Mouse (Mus musculus) myocyte (in vitro differentiated cells): Measurements from ENCODE around the gene P2ry6. TPM values are rescaled to one million over a fixed set of nuclear protein-coding genes. Genes with fewer than 3 reads are reported as not detected.

Experiments used
- H3K27me3 ChIP-seq: one replicate; pipeline ENCODE4 v1.6.1; 2011; ENCODE audit not compliant: control insufficient read depth, insufficient read depth, insufficient read length
- H3K36me3 ChIP-seq: one replicate; pipeline ENCODE4 v1.6.1; 2011; ENCODE audit not compliant: control insufficient read depth, insufficient read depth
- H3K4me2 ChIP-seq: one replicate; pipeline ENCODE4 v1.6.1; 2011; ENCODE audit warnings: low read depth, control low read depth
- H3K4me3 ChIP-seq: one replicate; pipeline ENCODE4 v1.5.1; 2011; ENCODE audit warnings: mild to moderate bottlenecking, control low read depth, moderate library complexity
- H3K79me2 ChIP-seq: one replicate; pipeline ENCODE4 v1.6.1; 2011; ENCODE audit not compliant: control insufficient read depth, insufficient read depth
- H3ac ChIP-seq: one replicate; pipeline ENCODE4 v1.6.1; 2011; ENCODE audit not compliant: control insufficient read depth, insufficient read length
- CEBPB ChIP-seq: IDR thresholded peaks from 2 replicates; pipeline ENCODE4 v1.6.1; 2011; ENCODE audit warnings: mild to moderate bottlenecking, moderate library complexity; ENCODE audit not compliant: poor library complexity, insufficient read depth, severe bottlenecking
- E2F4 ChIP-seq: IDR thresholded peaks from one replicate; pipeline ENCODE4 v1.6.1; 2011; ENCODE audit warnings: mild to moderate bottlenecking, control low read depth, moderate library complexity; ENCODE audit not compliant: insufficient read depth
- MAX ChIP-seq: IDR thresholded peaks from one replicate; pipeline ENCODE4 v1.6.1; 2011; ENCODE audit warnings: low read depth, mild to moderate bottlenecking, control low read depth
- MYOD1 ChIP-seq, 3 experiments: IDR thresholded peaks; one replicate each; pipeline ENCODE4 v1.6.1; 2011; ENCODE audit warnings: control low read depth in 2 of 3, low read depth in 2 of 3, mild to moderate bottlenecking in 2 of 3, moderate library complexity in 1 of 3; ENCODE audit not compliant: insufficient read length in 2 of 3, control insufficient read depth in 1 of 3
- MYOG ChIP-seq, 3 experiments: IDR thresholded peaks; one replicate each; pipeline ENCODE4 v1.6.1; 2011; ENCODE audit warnings: control low read depth in 2 of 3, low read depth in 2 of 3, mild to moderate bottlenecking in 2 of 3; ENCODE audit not compliant: insufficient read length in 2 of 3, control insufficient read depth in 1 of 3, insufficient read depth in 1 of 3
- POLR2A ChIP-seq: IDR thresholded peaks from one replicate; pipeline ENCODE4 v1.6.1; 2011; ENCODE audit warnings: low read depth, mild to moderate bottlenecking, control low read depth, moderate library complexity; ENCODE audit not compliant: insufficient read length
- POLR2AphosphoS2 ChIP-seq: IDR thresholded peaks from one replicate; pipeline ENCODE4 v1.6.1; 2011; ENCODE audit warnings: low read depth, control low read depth; ENCODE audit not compliant: insufficient read length
- REST ChIP-seq: IDR thresholded peaks from one replicate; pipeline ENCODE4 v1.6.1; 2011; ENCODE audit warnings: mild to moderate bottlenecking, control low read depth, moderate library complexity; ENCODE audit not compliant: insufficient read depth, insufficient read length
- SRF ChIP-seq: IDR thresholded peaks from one replicate; pipeline ENCODE4 v1.6.1; 2011; ENCODE audit warnings: low read depth; ENCODE audit not compliant: control insufficient read depth, insufficient read length
- TCF12 ChIP-seq: IDR thresholded peaks from one replicate; pipeline ENCODE4 v1.6.1; 2011; ENCODE audit warnings: mild to moderate bottlenecking, control low read depth; ENCODE audit not compliant: poor library complexity, insufficient read depth, severe bottlenecking
- TCF3 ChIP-seq: IDR thresholded peaks from one replicate; pipeline ENCODE4 v1.6.1; 2011; ENCODE audit warnings: low read depth, control low read depth; ENCODE audit not compliant: insufficient read length
- USF1 ChIP-seq: IDR thresholded peaks from one replicate; pipeline ENCODE4 v1.6.1; 2011; ENCODE audit warnings: low read depth, mild to moderate bottlenecking, control low read depth, moderate library complexity
- polyA plus RNA-seq: library from polyadenylated mRNA; unstranded; fragments of >200 nt; fragmentation: generic; extraction: Trizol; gene quantifications from one replicate; pipeline ENCODE4 v1.2.1, GENCODE M21; 2012; ENCODE audit warnings: missing spikeins

The P2ry6 gene
- polyA plus RNA-seq, 1 experiment, result 0.13 TPM

- peak within 1 kb of the TSS; percentile 79 for H3K4me2 ChIP-seq
- H3K4me3 ChIP-seq, result peak within 1 kb of the TSS; percentile 37
- H3K79me2 ChIP-seq, result no peaks in the 10 kb centered on the region
- no peaks in the 10 kb centered on the region for H3K27me3 ChIP-seq
- H3K36me3 ChIP-seq, result no peaks in the 10 kb centered on the region
- TF ChIP-seq MAX, result no peak
- TF ChIP-seq TCF12, result no peak
- no peak for TF ChIP-seq POLR2A
- no peak for TF ChIP-seq MYOG (IDR thresholded peaks at IDR 0.05; ENCODE audit: control insufficient read depth in 1 of 3, insufficient read depth in 1 of 3, insufficient read length in 2 of 3, low read depth in 2 of 3)
- peak within 1 kb of the TSS; percentile 43 for H3ac ChIP-seq
These were observed 38.1 kb upstream of the P2ry6 start, which contains the start of gene P2ry2 for GRCm38 (mm10) chr7:101012541-101012940. Gene P2ry2 (minus strand): TSS chr7:101012866.

GRCm38 (mm10) chr7:101011681-101012367, 37.4 kb upstream of the P2ry6 start:
- Histone ChIP-seq H3ac (peak overlapping the region; percentile 43), H3K4me2 (peak overlapping the region; percentile 79), H3K4me3 (peak overlapping the region; percentile 37), H3K36me3 (no peaks in the 10 kb centered on the region), H3K79me2 (no peaks in the 10 kb centered on the region), H3K27me3 (no peaks in the 10 kb centered on the region)
- TF ChIP-seq POLR2A, result peak; percentile 81
- peak; percentile 66 for TF ChIP-seq POLR2AphosphoS2
- TF ChIP-seq TCF12, result no peak
- TF ChIP-seq MYOG (IDR thresholded peaks at IDR 0.05; ENCODE audit: control insufficient read depth in 1 of 3, insufficient read depth in 1 of 3, insufficient read length in 2 of 3, low read depth in 2 of 3), result peak in 2 of 3 experiments; percentile 19 to 52
- peak in 1 of 3 experiments; percentile 63 for TF ChIP-seq MYOD1 (IDR thresholded peaks at IDR 0.05; ENCODE audit: control insufficient read depth in 1 of 3, insufficient read length in 2 of 3, low read depth in 2 of 3)
- TF ChIP-seq USF1, result peak; percentile 26
- no peak for TF ChIP-seq TCF3
- TF ChIP-seq REST, result no peak
- TF ChIP-seq MAX, result no peak

GRCm38 (mm10) chr7:101010741-101011140, 36.3 kb upstream of the P2ry6 start:
- Histone ChIP-seq H3K27me3 (no peaks in the 10 kb centered on the region), H3ac (no peak overlapping the region), H3K4me3 (peak overlapping the region; percentile 37), H3K79me2 (no peaks in the 10 kb centered on the region), H3K36me3 (no peaks in the 10 kb centered on the region), H3K4me2 (peak overlapping the region; percentile 53)
- no peak for TF ChIP-seq MAX
- TF ChIP-seq SRF, result no peak
- TF ChIP-seq TCF12, result no peak
- no peak for TF ChIP-seq MYOG (IDR thresholded peaks at IDR 0.05; ENCODE audit: control insufficient read depth in 1 of 3, insufficient read depth in 1 of 3, insufficient read length in 2 of 3, low read depth in 2 of 3)
- no peak for TF ChIP-seq TCF3
- TF ChIP-seq MYOD1 (IDR thresholded peaks at IDR 0.05; ENCODE audit: control insufficient read depth in 1 of 3, insufficient read length in 2 of 3, low read depth in 2 of 3), result no peak
- TF ChIP-seq POLR2AphosphoS2, result no peak
- no peak for TF ChIP-seq E2F4
- no peak for TF ChIP-seq POLR2A
- TF ChIP-seq USF1, result no peak
- no peak for TF ChIP-seq CEBPB

- no peak overlapping the region for H3ac ChIP-seq
- H3K79me2 ChIP-seq, result no peaks in the 10 kb centered on the region
- no peak for TF ChIP-seq E2F4
- TF ChIP-seq POLR2AphosphoS2, result no peak
- TF ChIP-seq TCF3, result no peak
- peak in 2 of 3 experiments; percentile 32 to 78 for TF ChIP-seq MYOG (IDR thresholded peaks at IDR 0.05; ENCODE audit: control insufficient read depth in 1 of 3, insufficient read depth in 1 of 3, insufficient read length in 2 of 3, low read depth in 2 of 3)
- TF ChIP-seq POLR2A, result no peak
- TF ChIP-seq TCF12, result peak; percentile 14
- no peak for TF ChIP-seq MAX
- TF ChIP-seq CEBPB, result no peak
- TF ChIP-seq MYOD1 (IDR thresholded peaks at IDR 0.05; ENCODE audit: control insufficient read depth in 1 of 3, insufficient read length in 2 of 3, low read depth in 2 of 3), result peak in 2 of 3 experiments; percentile 43 to 81
- peak overlapping the region; percentile 34 for H3K4me2 ChIP-seq
- no peak overlapping the region for H3K4me3 ChIP-seq
- H3K36me3 ChIP-seq, result no peaks in the 10 kb centered on the region
- no peaks in the 10 kb centered on the region for H3K27me3 ChIP-seq
These were observed 31.8 kb upstream of the P2ry6 start for GRCm38 (mm10) chr7:101006201-101006600.

GRCm38 (mm10) chr7:101005119-101005518, 30.7 kb upstream of the P2ry6 start:
- Histone ChIP-seq H3K27me3 (no peaks in the 10 kb centered on the region), H3ac (no peak overlapping the region), H3K79me2 (no peaks in the 10 kb centered on the region), H3K36me3 (no peaks in the 10 kb centered on the region), H3K4me3 (no peak overlapping the region), H3K4me2 (no peak overlapping the region)
- TF ChIP-seq E2F4, result no peak
- no peak for TF ChIP-seq CEBPB
- TF ChIP-seq MAX, result no peak
- TF ChIP-seq MYOD1 (IDR thresholded peaks at IDR 0.05; ENCODE audit: control insufficient read depth in 1 of 3, insufficient read length in 2 of 3, low read depth in 2 of 3), result no peak
- no peak for TF ChIP-seq REST
- TF ChIP-seq USF1, result no peak
- no peak for TF ChIP-seq TCF12
- no peak for TF ChIP-seq POLR2A
- TF ChIP-seq SRF, result no peak
- no peak for TF ChIP-seq MYOG (IDR thresholded peaks at IDR 0.05; ENCODE audit: control insufficient read depth in 1 of 3, insufficient read depth in 1 of 3, insufficient read length in 2 of 3, low read depth in 2 of 3)
- no peak for TF ChIP-seq POLR2AphosphoS2
- TF ChIP-seq TCF3, result no peak
